Mouse (Mus musculus) A20 (cell line): ENCODE results near the gene Tmed11.
"Not testable (repeated sequence)": the region's sequence is repeated elsewhere in the genome, so short reads cannot be mapped to it uniquely, and the experiment has no call there.

Experiments used
- DNase-seq: peaks from one replicate; pipeline ENCODE4 v3.0.0-alpha.2; 2011; ENCODE audit warnings: low read depth, low spot score

The Tmed11 gene

DNA sequence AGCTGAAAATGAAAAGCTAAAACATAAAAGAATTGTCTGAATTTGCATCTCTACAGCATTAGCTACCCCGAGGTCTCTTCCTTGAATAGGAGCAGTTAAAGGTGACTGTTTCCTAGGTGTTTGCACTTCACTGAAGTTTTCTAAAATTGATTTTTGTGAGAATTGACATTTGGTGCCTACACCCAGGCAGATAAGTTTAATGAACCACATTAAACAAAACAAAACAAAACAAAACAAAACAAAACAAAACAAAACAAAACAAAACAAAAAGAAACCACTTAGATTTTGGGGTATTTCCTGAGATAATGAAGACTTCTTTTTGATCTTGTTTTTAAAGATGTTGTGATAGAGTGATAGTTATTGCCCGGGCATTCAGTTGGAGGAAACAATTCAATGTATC, at the start of gene Tmed11:
Gene Tmed11, minus strand, starts transcription at position 101 of the 400 bp plus-strand sequence.
- not testable (repeated sequence) for DNase-seq

DNA sequence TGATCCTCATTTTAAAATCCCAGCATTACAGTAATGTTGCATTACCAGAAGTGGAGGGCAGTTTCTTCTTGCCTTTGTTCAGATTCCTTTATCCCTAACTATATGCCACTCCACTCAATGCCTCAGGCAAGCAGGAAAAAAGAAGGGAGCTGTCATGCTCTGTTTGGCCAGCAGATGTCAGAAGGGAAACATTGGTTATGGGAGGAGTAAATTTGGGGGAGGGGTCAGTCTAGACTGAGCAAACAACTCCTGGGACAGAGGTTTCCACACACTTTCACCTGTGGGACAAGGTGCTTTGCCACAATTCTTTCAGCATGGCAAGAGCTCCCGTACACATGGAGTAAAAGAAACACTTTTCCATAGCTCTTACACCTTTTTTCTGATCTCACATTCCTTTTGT, 41.0 kb upstream of the Tmed11 start:
- DNase-seq, result no peak

GRCm38 (mm10) chr5:108823276-108823675, 28.1 kb upstream of the Tmed11 start:
- DNase-seq, result no peak

- not testable (repeated sequence) for DNase-seq
Measured at GRCm38 (mm10) chr5:108808750-108809149, 13.6 kb upstream of the Tmed11 start, which contains the start of gene Vmn2r8. TSS of gene Vmn2r8 (minus strand) at chr5:108808850.

DNA sequence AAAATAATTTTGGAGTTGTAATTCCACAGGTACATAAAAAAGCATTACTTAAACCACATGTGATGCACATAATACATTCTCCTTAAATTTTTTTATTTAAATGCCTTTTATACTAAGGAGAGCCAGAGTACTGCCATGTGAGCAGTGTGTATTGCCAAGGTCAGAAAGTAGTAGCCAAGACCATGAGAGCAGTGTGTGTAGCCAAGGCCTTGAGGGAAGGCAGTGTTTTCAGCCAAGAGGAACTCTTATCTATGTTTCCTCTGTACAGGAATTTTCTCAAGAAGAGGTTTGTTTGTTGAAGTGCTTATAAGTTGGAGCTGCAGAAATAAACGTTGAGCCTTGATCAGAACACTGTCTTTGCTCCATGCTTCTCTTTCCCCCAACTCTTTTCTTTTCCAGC, 8.5 kb upstream of the Tmed11 start:
- no peak for DNase-seq

GRCm38 (mm10) chr5:108790385-108790784, 4.8 kb downstream of the Tmed11 start:
- not testable (repeated sequence) for DNase-seq

DNA sequence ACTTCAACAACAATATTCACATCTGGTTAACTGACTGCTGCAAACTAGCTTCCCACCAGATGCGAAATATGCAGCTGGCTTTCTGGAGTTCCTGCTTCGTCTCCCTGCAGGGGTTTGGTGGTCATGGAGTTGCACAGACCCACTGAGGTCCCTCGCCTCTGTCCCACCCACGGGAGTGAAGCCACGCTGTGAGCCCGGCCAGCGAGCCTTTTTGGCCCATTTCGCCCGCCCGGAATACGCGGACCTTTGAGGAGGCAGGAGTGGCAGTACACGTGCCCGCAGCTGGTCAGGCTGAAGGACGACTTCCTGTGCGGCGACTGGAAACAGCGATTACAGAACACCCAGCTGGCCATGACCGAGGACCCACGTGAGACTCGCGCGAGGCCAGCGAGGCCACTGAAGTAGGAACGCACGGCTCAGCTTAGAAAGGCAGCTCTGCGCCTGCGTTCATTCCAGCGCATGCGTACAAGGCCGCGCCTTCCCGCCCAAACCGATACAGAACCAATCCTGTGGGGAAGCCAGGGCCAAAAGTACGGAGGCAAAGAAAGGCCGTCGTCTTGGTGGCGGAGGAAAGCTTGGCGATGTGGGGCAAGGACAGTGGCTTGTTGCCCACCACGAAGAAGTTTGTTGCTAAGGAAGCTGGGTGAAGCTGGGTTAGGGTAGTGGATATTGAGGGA, 20.4 kb downstream of the Tmed11 start, which contains the start of gene Rnf212:
Gene Rnf212, minus strand, starts transcription at position 353 of the 677 bp plus-strand sequence.
- DNase-seq, result no peak

- no peak for DNase-seq
Measured at GRCm38 (mm10) chr5:108760002-108760401, 35.2 kb downstream of the Tmed11 start.

- no peak for DNase-seq
Measured at GRCm38 (mm10) chr5:108758396-108758795, 36.8 kb downstream of the Tmed11 start.

DNA sequence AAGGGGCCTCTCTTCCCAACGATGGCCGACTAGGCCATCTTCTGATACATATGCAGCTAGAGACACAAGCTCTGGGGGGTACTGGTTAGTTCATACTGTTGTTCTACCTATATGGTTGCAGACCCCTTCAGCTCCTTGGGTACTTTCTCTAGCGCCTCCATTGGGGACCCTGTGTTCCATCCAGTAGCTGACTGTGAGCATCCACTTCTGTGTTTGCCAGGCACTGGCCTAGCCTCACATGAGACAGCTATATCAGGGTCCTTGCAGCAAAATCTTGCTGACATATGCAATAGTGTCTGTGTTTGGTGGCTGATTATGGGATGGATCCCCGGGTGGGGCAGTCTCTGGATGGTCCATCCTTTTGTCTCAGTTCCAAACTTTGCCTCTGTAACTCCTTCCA, 43.9 kb downstream of the Tmed11 start:
- not testable (repeated sequence) for DNase-seq

GRCm38 (mm10) chr5:108750328-108751210, 44.6 kb downstream of the Tmed11 start:
- no peak for DNase-seq

DNA sequence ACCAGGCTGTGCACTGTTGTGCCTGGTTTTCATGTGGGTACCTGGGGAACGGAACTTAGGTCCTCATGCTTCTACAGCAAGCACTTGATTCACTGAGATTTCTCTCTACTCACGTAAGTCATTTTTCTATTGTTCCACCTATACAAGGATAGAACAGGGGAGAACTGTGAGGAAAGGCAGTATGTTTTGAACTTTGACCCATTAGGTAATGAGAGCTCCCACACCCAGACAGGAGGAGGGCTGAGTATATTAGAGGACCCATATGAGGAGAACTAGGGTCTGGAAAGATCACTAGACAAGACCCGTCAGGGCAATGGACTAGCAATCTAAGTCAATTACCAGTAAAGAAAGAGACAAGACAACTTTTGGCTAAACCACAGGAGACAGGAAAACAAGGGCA, 50.5 kb downstream of the Tmed11 start:
- no peak for DNase-seq

DNA sequence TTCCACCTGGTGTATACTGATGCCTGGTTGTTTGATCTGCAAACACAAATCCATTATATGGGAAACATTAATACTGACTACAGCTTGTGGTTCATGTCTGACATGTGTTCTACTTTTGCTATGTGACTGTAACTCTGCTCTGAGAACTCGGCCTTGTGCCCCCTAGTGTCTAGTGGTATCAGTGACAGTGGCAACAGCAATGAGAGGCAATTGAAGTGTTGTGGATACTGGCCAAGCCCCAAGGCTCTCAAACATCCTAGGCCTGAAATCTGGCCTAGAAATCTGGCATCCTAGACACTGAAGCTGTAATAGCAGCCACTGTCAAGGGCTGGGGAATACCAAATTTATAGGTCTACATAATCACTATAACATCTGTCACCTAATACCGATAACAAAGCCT, 51.3 kb downstream of the Tmed11 start:
- peak; percentile 61 for DNase-seq

- DNase-seq, result no peak
Measured at GRCm38 (mm10) chr5:108742596-108742995, 52.6 kb downstream of the Tmed11 start.

- DNase-seq, result no peak
Measured at GRCm38 (mm10) chr5:108741844-108742243, 53.3 kb downstream of the Tmed11 start.

- DNase-seq, result no peak
Measured at GRCm38 (mm10) chr5:108727425-108727824, 67.7 kb downstream of the Tmed11 start.
